Mouse (Mus musculus) megakaryocyte progenitor cell, adult 5-6 weeks (primary cell): ENCODE measurements around the gene Fam83g. TPM values are rescaled to one million over a fixed set of nuclear protein-coding genes. Genes with fewer than 3 reads are reported as not detected.

Source experiments
- ATAC-seq: replicated peaks from 2 replicates; pipeline ENCODE4 v1.8.0; 2016; ENCODE audit warnings: mild to moderate bottlenecking, moderate TSS enrichment, inconsistent platforms; ENCODE audit not compliant: poor library complexity
- total RNA-seq, 2 experiments: library from RNA; stranded (forward) in 1 of 2; stranded (reverse) in 1 of 2; fragments of 157-497, 149-512 nt in 1 of 2; fragments of 200-1000 nt in 1 of 2; gene quantifications; 2 replicates each; pipeline versions ENCODE4 v1.2.3 to v1.2.4; 2015 to 2017

Gene Fam83g
- total RNA-seq, 2 experiments from 2014 or later = not detected

DNA sequence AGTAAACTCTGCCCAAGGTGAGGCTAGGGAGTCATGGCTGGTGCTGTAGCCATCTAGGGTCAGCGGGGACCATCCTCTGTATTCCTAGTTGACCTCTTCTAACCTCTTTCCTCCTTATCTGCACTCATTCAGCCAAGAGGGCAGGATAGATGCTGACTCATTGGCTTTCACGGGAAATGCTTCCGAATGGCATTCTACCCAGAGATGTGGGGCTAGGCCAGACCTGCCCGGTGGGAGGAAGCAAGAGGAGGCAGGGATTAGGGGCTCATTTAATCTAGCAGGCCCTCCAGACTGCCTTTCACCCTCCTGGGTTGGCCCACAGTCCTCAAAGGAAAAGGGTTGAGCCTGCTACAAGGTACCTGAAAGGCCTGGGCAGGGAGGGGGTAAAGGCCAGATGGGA is 22.3 kb downstream of the Fam83g start:
- no peak for ATAC-seq

DNA sequence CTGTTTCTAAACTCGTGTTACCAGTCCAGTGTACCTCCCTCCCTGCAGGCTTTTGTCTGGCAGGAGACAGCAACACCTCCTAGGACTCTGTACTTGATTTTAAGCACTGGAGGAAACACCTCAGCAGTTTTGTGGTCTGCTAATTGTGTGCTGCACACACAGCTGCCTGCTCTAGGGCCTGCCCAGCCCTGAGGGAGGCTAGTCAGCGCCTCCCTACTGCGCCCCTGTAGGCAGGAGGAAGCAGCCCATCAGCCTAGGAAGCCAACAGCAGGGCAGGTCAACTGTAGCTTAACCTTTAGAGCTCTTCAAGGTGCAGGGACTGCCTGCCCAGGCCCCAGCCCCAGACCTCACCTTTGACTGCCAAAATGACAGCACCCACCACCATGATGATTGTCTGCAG is 25.0 kb downstream of the Fam83g start:
- no peak for ATAC-seq

DNA sequence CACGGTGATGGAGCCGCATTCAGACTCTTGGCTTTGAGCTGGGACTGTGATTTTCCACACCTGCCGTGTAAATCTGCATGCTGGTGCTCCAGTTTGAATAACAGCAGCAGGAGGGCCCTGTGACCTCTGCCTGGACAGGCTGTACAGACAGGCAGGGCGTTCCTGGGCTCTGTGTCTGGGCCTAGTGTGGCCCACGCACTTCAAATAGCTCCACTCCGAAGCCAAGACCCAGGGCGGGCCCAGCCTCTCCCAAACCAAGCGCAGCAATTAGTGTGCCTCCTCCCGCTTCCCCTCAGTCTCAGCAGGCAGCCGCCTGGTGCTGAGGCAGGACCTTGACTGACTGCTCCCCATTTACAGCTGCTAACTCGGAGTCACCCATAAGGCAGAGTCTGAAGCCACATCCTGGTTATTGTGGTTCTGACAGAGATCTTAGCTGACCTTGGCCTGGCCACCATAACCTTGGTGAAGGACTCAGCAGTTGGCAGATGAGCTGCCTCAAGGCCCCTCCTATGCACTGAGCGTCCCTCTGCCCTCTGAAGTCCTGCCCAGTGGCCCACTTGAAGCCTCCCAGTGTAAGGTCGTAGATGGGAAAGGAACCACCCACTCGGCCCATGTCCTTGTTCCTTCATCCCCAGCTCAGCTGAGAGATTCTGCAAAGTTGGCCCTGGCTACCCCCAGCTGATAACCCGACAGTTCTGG is 29.4 kb downstream of the Fam83g start:
- no peak for ATAC-seq

DNA sequence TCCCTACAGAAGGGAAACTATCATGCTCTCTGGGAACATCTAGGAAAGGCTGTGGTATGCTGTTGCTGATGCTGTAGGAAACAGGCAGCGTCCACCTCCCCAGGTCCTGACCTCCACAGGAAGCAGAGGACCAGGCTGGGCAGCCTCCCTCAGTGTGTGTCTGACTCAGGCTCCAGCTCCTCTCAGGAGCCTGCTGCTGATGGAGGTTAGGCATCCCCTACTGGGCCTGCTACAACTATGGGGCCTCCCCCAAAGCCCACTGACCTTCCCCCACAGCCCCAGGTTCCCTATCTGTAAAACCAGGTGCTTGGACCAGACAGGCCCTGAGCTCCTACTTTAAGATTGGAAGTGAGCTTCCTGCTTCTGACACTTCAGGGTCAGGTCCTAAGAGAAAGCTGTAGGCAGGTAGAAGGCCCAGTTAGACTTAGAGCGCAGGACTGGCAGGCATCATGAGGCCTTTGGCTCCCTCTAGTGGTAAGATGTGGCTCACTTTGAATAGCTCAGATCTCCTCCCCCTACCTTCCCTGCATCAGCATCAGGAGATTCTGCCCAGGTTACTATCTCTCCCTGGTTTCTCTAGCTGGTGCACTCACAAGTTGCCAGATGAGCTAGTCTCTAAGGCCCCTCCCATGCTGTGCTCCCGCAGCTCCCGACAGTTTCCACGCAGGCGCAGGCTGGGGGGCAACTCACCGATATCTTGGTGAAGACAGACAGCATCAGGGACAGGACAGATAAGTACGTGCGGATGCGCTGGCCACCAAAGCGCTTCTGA is 30.6 kb downstream of the Fam83g start:
- peak; percentile 89 for ATAC-seq

DNA sequence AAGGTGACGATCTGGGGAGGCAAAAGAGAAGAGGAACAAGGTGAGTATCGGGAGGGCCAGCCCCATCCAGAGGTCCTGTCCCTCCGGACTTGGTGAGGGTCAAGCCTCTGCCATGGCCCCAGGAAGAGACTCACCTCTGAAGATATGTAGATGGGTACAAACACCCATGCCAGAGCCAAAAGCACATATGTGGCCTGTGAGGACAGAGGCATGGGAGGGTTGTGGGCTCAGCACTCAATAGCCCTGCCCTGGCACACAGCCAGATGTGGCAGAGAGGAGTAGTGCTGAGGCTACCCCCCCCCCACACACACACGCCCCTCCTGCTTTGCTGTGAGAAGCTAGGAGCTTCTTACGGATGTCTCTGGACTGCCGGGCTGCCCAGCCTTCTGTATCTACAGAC is 31.2 kb downstream of the Fam83g start:
- no peak for ATAC-seq

DNA sequence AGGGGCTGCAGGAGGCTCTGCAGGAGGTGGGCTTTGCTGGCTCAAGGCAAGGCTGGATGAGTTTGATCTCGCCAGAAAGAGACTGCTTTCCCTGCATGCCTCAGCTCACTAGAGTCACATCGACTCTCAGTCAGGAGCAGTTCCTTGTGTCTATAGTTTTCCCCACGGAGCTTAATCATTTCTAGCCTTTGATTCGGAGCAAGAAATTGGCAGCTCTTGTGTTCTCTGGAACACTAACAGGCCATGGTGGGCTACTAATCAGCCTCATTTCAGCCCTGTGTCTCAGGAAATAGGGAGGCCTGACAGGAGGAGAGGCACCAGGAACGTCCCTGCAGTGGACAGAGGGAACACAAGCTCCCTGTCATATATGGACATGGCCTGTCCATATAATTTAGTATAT is 34.1 kb downstream of the Fam83g start:
- ATAC-seq = no peak

DNA sequence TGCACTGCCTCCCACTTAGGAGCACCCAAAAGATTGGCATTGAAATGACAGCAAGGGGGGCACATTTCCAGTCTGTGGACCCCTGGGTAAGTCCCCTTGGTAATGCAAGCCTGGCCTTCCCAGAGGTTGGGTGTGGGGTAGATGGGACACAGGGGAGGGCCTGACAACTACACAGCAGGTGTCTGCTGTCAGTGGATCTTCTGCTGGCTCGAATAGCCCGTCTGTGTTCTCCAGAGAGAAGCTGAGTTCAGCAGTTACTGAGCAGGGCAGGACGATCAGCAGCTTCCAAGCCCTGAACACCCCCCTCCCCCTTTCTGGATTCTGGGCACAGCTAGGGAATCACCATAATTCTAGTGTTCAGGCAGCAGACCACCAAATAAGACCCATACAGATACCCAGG is 35.5 kb downstream of the Fam83g start:
- no peak for ATAC-seq

DNA sequence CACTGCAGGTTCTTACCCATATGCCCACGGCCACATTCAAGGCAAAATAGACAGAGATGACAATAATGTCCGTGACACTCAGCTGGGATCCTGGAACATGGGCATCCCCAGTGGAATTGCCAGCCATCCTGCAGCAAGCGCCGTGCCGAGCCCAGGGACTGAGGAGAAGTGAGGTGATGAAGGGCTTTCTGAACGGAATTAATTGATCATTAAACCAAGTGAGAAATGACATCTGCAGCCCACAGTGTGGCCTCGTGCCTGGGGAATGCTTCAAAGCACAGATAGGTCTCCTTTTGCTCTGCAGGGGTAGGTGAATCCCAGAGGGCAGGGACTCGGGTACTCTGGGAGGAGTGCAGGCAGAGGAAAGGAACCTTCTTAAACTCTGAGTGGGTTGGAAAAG is 35.9 kb downstream of the Fam83g start:
- no peak for ATAC-seq

DNA sequence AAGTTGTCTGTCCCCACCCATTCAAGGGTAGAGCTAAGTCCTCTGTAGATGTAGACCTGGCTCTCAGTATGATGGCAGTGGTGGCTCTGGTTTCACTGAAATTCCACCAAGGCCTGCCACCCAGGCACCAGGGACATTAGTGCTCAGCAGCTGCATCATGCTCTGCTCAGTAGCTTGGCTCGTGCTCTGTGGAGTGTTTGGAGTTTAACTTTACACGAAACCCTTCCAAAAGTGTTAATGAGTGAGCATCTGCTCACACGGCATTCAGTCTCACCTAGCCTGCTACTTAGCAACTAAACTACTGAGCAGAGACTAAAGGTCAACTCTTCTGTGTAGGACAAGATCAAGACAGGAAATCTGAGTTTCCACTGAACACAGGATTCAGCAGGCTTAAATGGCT is 36.7 kb downstream of the Fam83g start, which contains the start of gene Slc5a10:
Gene Slc5a10 (minus strand): TSS at position 191 of the 400 bp plus-strand sequence.
- no peak for ATAC-seq

DNA sequence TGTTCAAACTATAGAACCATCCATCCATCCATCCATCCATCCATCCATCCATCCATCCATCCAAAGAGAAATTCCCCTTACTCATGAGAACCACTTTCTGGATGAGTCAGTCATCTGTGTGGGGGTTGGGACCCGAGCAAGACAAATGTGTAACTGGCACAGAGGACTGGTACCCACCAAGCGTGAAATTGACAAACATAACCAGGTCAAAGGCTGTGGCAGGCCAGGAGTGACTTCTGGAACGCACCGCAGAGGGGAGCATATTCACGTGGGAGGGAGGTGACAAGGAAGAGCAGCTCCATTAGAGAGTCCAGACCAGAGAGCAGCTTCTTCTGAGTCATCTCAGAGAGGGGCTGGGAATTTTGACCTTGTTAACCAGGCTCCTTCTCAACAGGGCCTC is 38.2 kb downstream of the Fam83g start:
- no peak for ATAC-seq

DNA sequence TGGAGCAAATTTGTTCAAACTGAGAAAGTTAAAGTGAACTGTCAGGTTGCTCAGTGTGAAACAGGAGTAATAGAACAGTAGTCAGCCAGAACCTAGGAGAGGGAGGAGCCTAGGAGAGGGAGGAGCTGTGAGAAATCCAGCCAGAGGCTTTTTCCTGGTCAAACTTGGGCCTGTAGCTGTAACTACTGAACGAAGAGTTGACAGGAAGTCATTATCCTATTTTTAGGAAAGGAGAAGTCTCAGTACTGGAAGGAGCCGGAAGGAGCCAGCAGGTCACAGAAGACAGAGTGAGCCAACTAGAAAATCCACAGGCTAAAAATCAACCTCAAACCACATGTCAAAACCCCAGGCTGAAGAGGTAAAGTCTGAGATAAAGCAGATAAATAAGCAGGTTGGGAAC is 44.1 kb downstream of the Fam83g start:
- ATAC-seq = 0 out of 2 replicates have a peak, but pooled peaks have one; percentile 31

DNA sequence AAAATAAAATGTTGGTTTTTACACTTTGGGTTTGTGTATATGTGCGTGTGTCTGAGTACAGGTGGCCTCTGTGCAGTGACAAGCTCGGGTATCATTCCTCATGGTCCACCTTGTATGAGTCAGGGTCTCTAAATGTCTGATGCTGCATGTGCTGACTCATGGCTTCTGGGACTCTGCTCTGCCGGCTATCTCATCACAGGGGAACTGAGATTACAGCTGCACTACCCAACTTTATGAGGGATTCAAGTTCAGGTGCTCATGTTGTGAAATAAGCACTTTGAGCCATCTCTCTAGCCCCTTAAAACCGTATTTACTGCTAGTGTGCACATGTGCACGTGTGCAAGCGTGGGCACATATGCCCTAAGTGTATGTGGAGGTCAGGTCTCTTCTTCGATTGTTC is 48.8 kb downstream of the Fam83g start:
- ATAC-seq = no peak

DNA sequence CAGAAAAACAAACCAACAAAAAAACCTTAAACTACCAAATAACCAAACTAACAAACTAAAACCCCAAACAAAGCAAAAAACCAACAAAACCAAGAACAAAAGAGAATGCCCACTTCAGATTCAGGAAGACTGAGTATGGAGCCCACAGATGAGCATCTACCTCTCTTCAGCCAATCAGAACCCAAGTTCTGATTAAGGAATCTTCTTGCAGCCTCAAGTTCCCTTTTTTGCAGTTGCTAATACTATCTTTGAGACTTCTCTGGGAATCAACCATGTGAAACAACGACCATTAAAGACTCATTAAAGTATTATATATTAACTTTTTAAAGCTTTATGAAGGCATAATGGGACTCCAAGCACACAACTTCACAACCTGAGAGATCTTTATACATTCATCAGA is 53.4 kb downstream of the Fam83g start:
- ATAC-seq = no peak

DNA sequence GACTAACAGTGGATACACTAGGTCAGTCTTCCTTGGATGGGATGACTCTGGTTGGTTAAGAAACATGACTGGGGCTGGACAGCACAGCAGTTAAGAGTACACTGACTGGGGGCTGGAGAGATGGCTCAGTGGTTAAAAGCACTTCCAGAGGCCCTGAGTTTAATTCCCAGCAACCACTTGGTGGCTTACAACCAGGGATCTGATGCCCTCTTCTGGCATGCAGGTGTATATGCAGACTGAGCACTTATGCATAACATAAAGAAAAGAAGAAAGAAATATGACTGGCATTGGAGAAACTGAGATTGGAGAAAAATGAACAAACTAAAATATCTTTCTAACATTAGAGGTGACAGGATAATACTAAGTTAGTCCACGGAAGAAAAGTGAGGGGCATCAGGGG is 56.6 kb downstream of the Fam83g start:
- no peak for ATAC-seq

DNA sequence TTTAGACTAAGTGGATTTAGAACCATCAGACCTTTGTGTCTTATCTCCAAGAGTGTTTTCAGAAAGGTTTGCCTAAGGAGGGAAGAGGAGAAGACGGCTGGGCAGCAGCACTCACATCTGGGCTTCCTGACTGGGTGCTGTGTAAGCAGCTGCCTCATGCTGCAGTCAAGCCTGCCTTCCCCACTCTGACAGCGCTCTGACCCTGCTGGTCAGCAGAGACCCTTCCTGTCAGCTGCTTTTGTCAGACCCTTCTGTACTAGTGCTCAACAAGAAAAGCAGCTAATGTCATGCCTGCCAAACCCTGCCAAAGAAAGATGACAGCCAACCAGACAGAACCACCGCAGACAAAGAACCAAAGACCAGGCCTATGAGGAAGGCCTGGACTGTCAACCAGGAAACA is 59.9 kb downstream of the Fam83g start:
- ATAC-seq = no peak

DNA sequence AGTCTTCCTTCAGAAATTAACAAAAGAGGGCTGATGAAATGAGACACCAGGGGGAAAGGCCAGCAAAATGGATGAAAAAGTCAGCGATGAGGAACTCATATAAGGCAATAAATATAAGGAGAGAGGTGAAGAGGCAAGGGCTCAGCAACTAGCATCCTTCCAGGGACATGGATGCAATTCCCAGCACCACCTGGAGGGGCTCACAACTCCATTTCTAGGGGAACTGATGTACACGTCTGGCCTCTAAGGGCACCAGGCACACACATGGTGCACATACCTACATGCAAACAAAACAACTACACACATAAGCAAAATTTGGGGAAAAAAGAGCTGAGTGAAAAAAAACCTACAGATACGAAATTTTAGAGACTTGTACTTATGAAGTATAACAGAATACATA is 60.6 kb downstream of the Fam83g start:
- ATAC-seq = no peak

DNA sequence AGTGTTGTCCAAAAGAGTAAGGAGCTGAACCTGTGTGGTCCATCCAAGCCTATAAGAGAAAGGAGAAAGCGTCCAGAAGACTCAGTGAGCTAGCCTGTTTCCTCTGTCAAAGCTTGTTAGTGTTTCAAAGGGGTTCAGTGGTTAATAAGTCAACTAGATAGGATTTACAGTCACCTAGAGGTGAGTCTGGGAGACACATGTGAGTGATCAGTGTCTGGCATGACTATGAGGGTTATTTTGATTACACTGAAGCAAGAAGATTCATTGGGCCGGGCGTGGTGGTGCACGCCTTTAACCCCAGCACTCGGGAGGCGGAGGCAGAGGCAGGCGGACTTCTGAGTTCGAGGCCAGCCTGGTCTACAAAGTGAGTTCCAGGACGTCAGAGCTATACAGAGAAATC is 61.9 kb downstream of the Fam83g start:
- no peak for ATAC-seq

DNA sequence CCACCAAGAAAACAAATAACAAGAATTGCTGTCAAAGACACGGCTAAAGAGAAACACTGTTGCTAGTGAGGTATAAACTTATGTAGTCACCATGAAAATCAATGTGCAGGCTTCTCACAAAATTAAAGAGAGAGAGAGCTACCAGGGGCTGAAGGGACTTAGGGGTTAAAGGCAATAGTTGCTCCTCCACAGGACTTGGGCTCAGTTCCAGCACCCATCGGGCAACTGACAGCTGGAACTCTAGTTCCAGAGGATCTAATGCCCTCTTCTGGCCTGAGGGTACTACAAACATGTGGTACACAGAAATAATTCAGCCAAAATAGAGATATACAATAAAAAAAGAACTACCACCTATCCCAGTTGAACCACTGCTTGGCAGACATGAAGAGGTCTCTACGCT is 63.3 kb downstream of the Fam83g start:
- ATAC-seq = no peak

DNA sequence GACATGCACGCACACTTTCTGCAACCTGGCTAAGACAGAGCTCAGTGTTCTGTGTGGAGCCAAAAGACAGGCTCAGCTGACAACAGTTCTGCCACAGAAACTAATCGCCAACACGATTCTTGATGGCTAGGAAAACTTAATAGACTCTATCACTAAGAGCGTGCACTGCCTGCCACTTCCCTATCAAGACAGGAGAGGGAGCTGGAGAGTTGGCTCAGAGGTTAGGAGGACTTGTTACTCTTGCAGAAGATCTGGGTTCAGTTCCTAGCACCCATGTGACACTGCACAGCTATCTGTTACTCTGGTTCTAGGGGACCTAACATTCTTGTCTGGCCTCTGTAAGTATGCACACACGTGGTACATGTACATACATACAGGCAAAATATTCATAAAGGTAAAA is 67.7 kb downstream of the Fam83g start:
- peak; percentile 87 for ATAC-seq

DNA sequence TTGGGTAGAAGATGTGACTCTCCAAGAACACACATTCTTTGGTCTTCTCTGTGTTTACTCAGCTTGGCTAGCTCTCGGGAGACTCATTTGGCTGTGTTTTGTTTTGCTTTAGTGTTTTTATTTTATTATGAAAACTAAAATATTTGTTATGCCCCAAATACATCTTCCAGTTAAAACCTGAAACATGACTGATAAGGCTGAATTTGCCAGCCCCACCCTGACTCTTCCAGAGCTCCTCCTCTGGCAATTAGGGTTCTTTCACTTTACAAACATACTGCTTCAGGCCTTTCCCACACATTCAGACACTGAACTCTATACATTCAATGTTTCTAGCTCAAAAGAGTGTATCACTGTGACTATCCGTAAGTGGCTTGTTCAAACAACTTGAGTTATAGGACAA is 73.3 kb downstream of the Fam83g start:
- ATAC-seq = no peak
